Mouse (Mus musculus) cortical plate, adult 2 months (tissue): ENCODE measurements around the gene Sspo. TPM values are rescaled to one million over a fixed set of nuclear protein-coding genes. Genes with fewer than 3 reads are reported as not detected.

ENCODE experiments used
- H3K27ac ChIP-seq: fragments of 200-500 bp; 2 replicates; pipeline ENCODE4 v1.5.1; 2012; ENCODE audit warnings: low read length, control low read depth, inconsistent platforms; ENCODE audit not compliant: insufficient read depth
- H3K4me1 ChIP-seq: fragments of 200-500 bp; 2 replicates; pipeline ENCODE4 v1.6.1; 2011; ENCODE audit warnings: low read length; ENCODE audit not compliant: control insufficient read depth, insufficient read depth
- H3K4me3 ChIP-seq: fragments of 200-500 bp; 2 replicates; pipeline ENCODE4 v1.5.1; 2011; ENCODE audit warnings: mild to moderate bottlenecking, low read length, control low read depth; ENCODE audit not compliant: insufficient read depth
- CTCF ChIP-seq: fragments of 200-500 bp; IDR thresholded peaks from 2 replicates; pipeline ENCODE4 v1.5.1; 2011; ENCODE audit warnings: mild to moderate bottlenecking, control low read depth, low read length; ENCODE audit not compliant: insufficient read depth; ENCODE audit errors: extremely low read depth
- POLR2A ChIP-seq: fragments of 200-500 bp; IDR thresholded peaks from 2 replicates; pipeline ENCODE4 v1.6.1; 2011; ENCODE audit warnings: mild to moderate bottlenecking, low read length, control low read depth; ENCODE audit not compliant: insufficient read depth; ENCODE audit errors: extremely low read depth
- polyA plus RNA-seq: library from polyadenylated mRNA; depleted of rRNA; stranded (reverse); fragments of >200 nt; gene quantifications from 2 replicates; pipeline ENCODE4 v1.2.3, GENCODE M21; 2012

Gene Sspo
- polyA plus RNA-seq, 1 experiment: 4.1 TPM

DNA sequence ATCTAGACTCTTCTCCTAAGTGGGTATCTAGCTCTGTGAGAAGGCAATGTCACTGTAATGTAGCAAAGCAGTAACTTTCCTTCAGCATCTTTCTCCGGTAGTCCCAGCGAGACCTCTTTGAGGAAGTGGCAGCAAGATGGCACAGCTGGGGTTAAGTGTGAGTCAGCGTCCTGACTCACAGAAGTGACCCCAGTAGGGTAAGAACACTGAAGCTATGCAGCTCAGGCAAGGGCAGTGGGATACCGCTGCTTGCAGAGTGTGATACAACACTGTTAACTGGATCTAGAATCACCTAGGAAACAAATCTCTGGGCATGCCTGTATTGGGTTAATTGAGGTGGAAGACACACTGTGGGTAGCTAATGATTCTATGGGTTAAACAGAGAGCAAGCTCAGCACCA, 88.1 kb downstream of the Sspo start:
- peaks cover 8% of the 10 kb centered on the region for H3K4me1 ChIP-seq
- no peak overlapping the region for H3K27ac ChIP-seq
- no peak overlapping the region for H3K4me3 ChIP-seq
- TF ChIP-seq CTCF (no peak), POLR2A (no peak)

DNA sequence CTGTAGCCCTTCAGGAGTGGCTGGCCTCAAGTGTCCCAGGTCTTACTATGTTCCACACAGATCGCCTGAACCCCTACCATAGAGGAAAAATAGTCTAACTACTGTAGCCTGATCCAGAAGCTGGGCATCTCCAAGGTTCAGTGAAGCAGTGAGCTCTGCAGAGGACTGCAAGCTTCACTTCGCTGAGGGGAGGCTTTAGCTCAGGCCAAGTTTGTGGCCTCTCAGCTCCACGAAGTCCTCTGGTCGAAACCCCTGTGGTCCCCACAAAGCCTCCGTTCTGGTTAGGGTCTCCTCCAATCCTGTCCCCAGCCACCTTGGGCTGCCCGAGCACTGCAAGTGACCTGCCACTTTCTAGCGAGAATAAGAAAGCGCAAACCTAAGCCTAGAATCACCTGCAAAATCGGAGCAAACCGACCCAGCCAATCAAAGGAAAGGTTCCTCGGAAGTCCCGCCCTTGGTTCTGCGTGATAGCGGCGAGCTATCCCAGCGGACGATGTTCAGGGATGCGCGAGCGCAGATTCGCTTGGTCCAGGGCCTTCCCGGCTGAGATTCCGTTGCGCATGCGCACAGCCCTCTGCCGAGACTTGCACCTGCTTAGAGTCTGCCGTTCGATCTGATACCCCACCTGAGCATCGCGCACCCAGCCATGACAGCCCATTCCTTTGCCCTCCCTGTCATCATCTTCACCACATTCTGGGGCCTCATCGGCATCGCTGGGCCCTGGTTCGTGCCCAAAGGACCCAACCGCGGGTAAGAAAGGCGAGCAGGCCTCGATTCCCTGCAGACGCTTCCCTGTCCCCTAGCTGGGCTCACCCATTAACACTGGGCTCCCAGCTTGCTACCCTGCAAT, 89.3 kb downstream of the Sspo start, which contains the start of gene Atp6v0e2:
TSS of gene Atp6v0e2 (plus strand) at position 511 of the 850 bp plus-strand sequence.
- Histone ChIP-seq H3K4me3 (peak within 1 kb of the TSS; percentile 79), H3K4me1 (peaks cover 8% of the 10 kb centered on the region), H3K27ac (peak within 1 kb of the TSS; percentile 67)
- no peak for TF ChIP-seq CTCF
- peak; percentile 87 for TF ChIP-seq POLR2A

DNA sequence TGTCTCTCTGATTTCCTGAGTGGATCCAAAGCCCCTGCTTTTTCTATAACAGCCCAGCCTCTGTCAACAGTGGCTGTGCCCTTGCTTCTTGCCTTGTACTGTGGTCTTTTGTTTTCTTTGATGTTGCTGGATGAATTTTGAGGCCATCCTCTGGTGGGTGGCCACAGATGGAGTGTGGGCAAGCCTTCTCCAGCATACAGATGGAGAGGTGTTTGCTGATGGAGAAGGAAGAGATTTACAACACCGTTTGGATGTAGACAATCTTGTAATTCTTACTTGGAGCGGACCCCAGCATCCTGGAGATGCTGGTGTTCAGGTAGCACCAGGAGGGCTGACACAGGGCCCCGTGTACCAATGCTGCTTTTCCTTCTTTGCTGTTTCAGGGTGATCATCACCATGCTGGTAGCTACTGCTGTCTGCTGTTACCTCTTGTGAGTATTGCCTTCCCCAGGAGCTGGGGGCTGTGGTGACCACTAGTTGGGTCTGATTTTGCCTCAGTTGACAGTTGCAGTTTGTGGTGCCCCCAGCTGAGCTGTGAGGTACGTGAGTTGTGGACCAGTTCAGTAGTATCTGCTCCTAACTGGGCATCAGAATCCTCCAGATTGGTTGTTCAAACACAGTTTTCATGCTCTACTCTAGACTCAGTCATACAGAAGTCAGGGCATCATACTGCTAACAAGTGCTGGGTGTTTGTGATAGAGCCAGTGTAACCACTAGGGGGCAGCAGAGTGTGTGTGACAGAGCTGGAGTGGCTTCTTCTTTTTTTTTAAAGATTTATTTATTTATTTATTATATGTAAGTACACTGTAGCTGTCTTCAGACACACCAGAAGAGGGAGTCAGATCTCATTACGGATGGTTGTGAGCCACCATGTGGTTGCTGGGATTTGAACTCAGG, 91.1 kb downstream of the Sspo start:
- H3K4me3 ChIP-seq: peak overlapping the region; percentile 79
- no peak overlapping the region for H3K27ac ChIP-seq
- H3K4me1 ChIP-seq: peaks cover 8% of the 10 kb centered on the region
- TF ChIP-seq POLR2A (no peak), CTCF (peak; percentile 76)

DNA sequence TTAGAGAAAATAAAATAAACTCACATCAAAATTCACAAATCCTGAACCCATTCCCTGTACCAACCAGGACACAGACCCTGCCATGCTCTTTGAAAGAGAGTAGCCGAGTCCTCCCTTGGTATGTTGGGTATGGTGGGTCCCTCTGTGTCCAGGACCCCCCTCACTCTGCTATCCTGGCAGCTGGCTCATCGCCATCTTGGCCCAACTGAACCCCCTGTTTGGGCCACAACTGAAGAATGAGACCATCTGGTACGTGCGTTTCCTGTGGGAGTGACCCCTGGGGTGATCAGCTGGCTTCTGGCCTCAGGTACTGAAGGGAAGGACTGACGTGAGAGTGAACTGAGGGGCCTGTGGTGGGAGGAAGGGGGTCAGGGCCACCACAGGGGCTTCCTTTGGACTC, 91.8 kb downstream of the Sspo start:
- Histone ChIP-seq H3K4me3 (no peak overlapping the region; the same call in 1 of the 2 replicates), H3K27ac (no peak overlapping the region), H3K4me1 (peaks cover 8% of the 10 kb centered on the region)
- TF ChIP-seq CTCF (no peak), POLR2A (no peak)

DNA sequence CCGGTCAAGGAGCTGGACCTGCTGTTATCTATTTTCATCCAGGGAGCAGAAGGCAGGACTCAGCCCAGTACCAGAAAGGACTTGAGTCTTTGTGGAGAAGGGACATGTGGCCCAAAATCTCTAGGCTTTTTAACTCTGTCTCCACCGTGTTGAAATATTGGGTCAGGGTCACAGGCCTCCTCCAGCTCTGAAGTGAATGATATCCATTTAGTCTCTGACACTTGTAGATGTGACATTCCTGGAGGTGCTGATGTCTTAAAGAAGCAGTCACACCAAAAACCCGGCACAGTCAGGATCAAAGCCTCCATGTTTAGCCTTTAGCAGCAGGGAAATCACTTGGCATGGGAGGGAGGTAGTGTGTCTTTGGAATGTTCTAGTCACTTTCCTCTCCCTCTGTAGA, 92.7 kb downstream of the Sspo start:
- no peak overlapping the region for H3K4me3 ChIP-seq
- no peak overlapping the region for H3K27ac ChIP-seq
- H3K4me1 ChIP-seq: peaks cover 8% of the 10 kb centered on the region
- no peak for TF ChIP-seq POLR2A
- no peak for TF ChIP-seq CTCF

DNA sequence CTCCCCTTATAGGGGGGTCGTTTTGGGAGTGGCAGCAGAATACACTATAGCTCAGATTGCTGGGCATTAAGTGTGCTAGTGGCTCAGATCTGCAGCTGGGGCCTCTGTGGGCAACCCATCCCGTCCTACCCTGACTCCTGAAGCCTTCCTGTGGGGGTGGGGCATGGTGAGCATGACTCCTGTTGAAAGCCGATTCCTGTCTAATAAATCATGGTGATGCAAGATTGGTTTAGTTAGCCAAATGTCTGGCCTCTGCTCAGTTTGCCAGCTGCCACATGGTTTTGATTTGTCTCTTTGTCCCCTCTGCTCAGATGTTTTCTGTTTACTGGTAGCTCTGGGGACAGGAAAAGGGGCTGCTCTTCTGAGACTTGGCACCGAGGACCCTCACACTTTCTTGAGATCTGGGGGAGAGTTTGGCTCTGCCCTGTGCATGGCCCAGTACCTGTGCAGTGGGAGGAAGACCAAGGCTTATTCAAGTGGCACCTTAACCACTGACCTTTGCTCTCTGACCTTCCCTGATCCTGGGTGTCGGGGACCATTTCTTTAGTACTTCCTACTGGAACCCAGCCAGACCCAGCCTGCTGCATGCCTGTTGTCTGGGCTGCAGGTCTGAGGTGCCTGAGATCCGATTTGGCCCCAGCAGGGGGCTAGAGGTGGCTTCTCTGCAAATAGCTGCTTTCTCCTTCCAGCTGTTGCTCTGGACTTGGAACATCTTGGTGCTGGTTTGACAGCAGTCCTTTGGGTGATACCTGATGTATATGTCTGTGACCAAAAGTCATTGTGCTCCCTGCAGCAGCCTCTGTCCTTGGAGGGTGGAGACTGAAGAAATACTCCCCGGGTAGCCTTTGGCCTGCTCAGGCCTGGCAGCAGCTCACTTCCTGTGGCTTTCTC, 93.8 kb downstream of the Sspo start:
- peaks cover 8% of the 10 kb centered on the region for H3K4me1 ChIP-seq
- TF ChIP-seq CTCF (no peak), POLR2A (no peak)
- no peak overlapping the region for H3K4me3 ChIP-seq
- no peak overlapping the region for H3K27ac ChIP-seq

DNA sequence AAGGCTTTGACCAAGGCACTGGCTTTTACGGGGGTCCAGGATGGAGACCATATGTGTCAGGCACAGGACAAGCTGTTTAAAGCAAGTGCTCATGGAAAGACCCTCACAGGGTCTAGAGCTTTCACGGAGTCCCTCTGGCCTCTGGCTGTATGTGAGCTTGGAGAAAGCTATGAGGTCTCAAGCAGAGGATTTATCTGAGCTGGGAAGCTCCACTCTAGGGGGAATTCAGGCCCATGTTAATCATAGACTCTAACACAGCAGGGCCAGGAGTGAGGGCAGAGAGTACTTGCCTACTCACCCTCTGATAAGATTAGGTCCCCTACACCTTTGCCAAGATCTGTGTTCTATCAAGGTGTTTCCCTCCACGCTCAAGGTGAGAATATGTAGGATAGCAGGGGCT, 94.6 kb downstream of the Sspo start:
- Histone ChIP-seq H3K27ac (no peak overlapping the region), H3K4me3 (no peak overlapping the region), H3K4me1 (peaks cover 8% of the 10 kb centered on the region)
- no peak for TF ChIP-seq CTCF
- 0 out of 2 replicates have a peak, but pooled peaks have one; percentile 23 for TF ChIP-seq POLR2A

DNA sequence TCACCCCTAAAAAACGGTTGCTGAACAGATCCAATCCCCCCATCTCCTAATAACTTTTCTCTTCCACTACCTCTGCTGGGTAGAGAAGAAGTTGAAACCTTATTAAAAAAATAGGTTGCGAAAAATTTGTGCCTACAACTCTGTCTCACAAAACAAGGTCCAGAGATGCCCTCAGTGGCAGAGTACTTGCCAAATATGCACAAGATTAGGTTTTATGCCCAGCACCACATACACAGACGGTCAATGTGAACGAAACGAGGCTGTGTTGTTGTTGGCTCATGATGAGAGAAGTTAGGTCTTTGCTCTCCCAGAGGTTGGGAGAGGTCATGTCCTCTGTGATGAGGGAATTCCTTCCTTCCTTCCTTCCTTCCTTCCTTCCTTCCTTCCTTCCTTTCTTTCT, 97.2 kb downstream of the Sspo start:
- Histone ChIP-seq H3K4me1 (no peaks in the 10 kb centered on the region), H3K27ac (no peak overlapping the region), H3K4me3 (no peak overlapping the region)
- TF ChIP-seq POLR2A: no peak
- no peak for TF ChIP-seq CTCF

DNA sequence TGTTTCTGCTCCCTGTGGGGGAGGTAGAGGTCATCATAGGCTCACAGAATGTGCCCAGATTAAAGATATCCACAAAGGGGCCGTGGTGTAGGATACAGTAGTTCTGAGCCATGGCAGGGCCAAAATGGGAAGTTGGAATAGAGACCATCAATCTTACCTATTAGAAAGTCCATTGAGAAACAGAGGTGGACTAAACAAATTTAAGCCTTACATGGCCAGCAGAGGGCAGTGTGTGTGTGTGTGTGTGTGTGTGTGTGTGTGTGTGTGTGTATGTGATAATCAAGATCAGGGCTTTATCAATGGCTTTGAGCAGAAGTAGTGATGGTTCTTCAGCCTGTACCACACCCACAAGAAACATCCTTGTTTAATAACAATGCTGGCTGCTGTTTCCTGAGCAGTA, 98.2 kb downstream of the Sspo start:
- H3K27ac ChIP-seq: no peak overlapping the region
- no peak overlapping the region for H3K4me3 ChIP-seq
- H3K4me1 ChIP-seq: no peaks in the 10 kb centered on the region
- TF ChIP-seq POLR2A (no peak), CTCF (peak; percentile 57)
